Mouse (Mus musculus) heart, embryonic 11.5 days (tissue): ENCODE results near the gene Tm7sf2. TPM values are rescaled to one million over a fixed set of nuclear protein-coding genes. Genes with fewer than 3 reads are reported as not detected.

Experiments used
- ATAC-seq: fragments of 200-750 bp; cut with Nextera tagmentation; replicated peaks from 2 replicates; pipeline ENCODE4 v1.8.0; 2017; ENCODE audit warnings: moderate library complexity; ENCODE audit not compliant: insufficient number of reproducible peaks, low FRiP score, low TSS enrichment
- H3K27ac ChIP-seq: fragments of 300-500 bp; sonication (generic); 2 replicates; pipeline ENCODE4 v1.5.1; 2014; ENCODE audit warnings: mild to moderate bottlenecking, low read depth, low read length
- H3K27me3 ChIP-seq: fragments of 300-500 bp; sonication (generic); 2 replicates; pipeline ENCODE4 v1.6.1; 2014; ENCODE audit warnings: mild to moderate bottlenecking, low read length, mixed read lengths; ENCODE audit not compliant: control insufficient read depth, insufficient read depth
- H3K36me3 ChIP-seq: fragments of 300-500 bp; sonication (generic); 2 replicates; pipeline ENCODE4 v1.6.1; 2014; ENCODE audit warnings: mild to moderate bottlenecking, low read length, moderate library complexity, mixed read lengths; ENCODE audit not compliant: control insufficient read depth, insufficient read depth
- H3K4me1 ChIP-seq: fragments of 300-500 bp; sonication (generic); 2 replicates; pipeline ENCODE4 v1.6.1; 2014; ENCODE audit warnings: low read length; ENCODE audit not compliant: control insufficient read depth, insufficient read depth
- H3K4me2 ChIP-seq: fragments of 300-500 bp; sonication (generic); 2 replicates; pipeline ENCODE4 v1.6.1; 2014; ENCODE audit warnings: mild to moderate bottlenecking, moderate library complexity
- H3K4me3 ChIP-seq: fragments of 300-500 bp; sonication (generic); 2 replicates; pipeline ENCODE4 v1.5.1; 2014; ENCODE audit warnings: low read depth, low read length
- H3K9ac ChIP-seq: fragments of 300-500 bp; sonication (generic); 2 replicates; pipeline ENCODE4 v1.6.1; 2014; ENCODE audit warnings: mild to moderate bottlenecking, low read depth, low read length, moderate library complexity
- H3K9me3 ChIP-seq: fragments of 300-500 bp; sonication (generic); replicated peaks from 2 replicates; pipeline ENCODE4 v1.6.1; 2016; ENCODE audit warnings: low read length; ENCODE audit not compliant: control insufficient read depth
- WGBS: fragments of 180-500 bp; shearing (Covaris S2); extraction: QIAGEN DNeasy Blood & Tissue Kit; methylation state at CpG from one replicate; pipeline ENCODE4 v1.1.7; 2014; ENCODE audit not compliant: insufficient replicate concordance; 5-methylcytosine and 5-hydroxymethylcytosine counted together
- polyA plus RNA-seq: library from polyadenylated mRNA; unstranded; fragments of >200 nt; fragmentation: Nextera tagmentation; extraction: Ambion mirVana; gene quantifications from 2 replicates; pipeline ENCODE4 v1.2.1, GENCODE M21; 2014

Tm7sf2 gene
- polyA plus RNA-seq, 1 experiment from 2014 or later, result 10.1 TPM

- no peak for ATAC-seq
- no peak overlapping the region for H3K4me2 ChIP-seq
- WGBS, result 78% methylated on average over 9 of the region's 9 CpGs
- no peak overlapping the region for H3K4me3 ChIP-seq
- no peaks in the 10 kb centered on the region for H3K9me3 ChIP-seq
- no peak overlapping the region for H3K27ac ChIP-seq
- H3K9ac ChIP-seq, result no peak overlapping the region
- H3K36me3 ChIP-seq, result no peaks in the 10 kb centered on the region
- no peaks in the 10 kb centered on the region for H3K27me3 ChIP-seq
- H3K4me1 ChIP-seq, result peaks cover 6% of the 10 kb centered on the region
Observed at GRCm38 (mm10) chr19:6042293-6042692, 25.9 kb downstream of the Tm7sf2 start.

- H3K4me3 ChIP-seq, result no peak overlapping the region
- no peaks in the 10 kb centered on the region for H3K36me3 ChIP-seq
- H3K4me2 ChIP-seq, result no peak overlapping the region
- ATAC-seq, result no peak
- H3K9me3 ChIP-seq, result no peaks in the 10 kb centered on the region
- no peak overlapping the region for H3K9ac ChIP-seq
- no peak overlapping the region for H3K27ac ChIP-seq
- H3K27me3 ChIP-seq, result no peaks in the 10 kb centered on the region
- no peaks in the 10 kb centered on the region for H3K4me1 ChIP-seq
Observed at GRCm38 (mm10) chr19:6040002-6040401, 28.2 kb downstream of the Tm7sf2 start.

GRCm38 (mm10) chr19:6038326-6038725 lies 29.8 kb downstream of the Tm7sf2 start:
- no peak for ATAC-seq
- no peaks in the 10 kb centered on the region for H3K27me3 ChIP-seq
- H3K36me3 ChIP-seq, result no peaks in the 10 kb centered on the region
- H3K4me3 ChIP-seq, result no peak overlapping the region
- no peak overlapping the region for H3K4me2 ChIP-seq
- H3K4me1 ChIP-seq, result no peaks in the 10 kb centered on the region
- no peak overlapping the region for H3K9ac ChIP-seq
- H3K9me3 ChIP-seq, result no peaks in the 10 kb centered on the region
- H3K27ac ChIP-seq, result no peak overlapping the region
- WGBS, result 79% methylated on average over 7 of the region's 7 CpGs

GRCm38 (mm10) chr19:6037695-6038094 lies 30.5 kb downstream of the Tm7sf2 start:
- no peaks in the 10 kb centered on the region for H3K27me3 ChIP-seq
- H3K9ac ChIP-seq, result no peak overlapping the region
- H3K36me3 ChIP-seq, result no peaks in the 10 kb centered on the region
- H3K4me2 ChIP-seq, result no peak overlapping the region
- H3K4me1 ChIP-seq, result no peaks in the 10 kb centered on the region
- no peak overlapping the region for H3K27ac ChIP-seq
- no peak for ATAC-seq
- H3K4me3 ChIP-seq, result no peak overlapping the region
- H3K9me3 ChIP-seq, result no peaks in the 10 kb centered on the region

- no peaks in the 10 kb centered on the region for H3K9me3 ChIP-seq
- no peak overlapping the region for H3K27ac ChIP-seq
- no peak for ATAC-seq
- H3K36me3 ChIP-seq, result no peaks in the 10 kb centered on the region
- WGBS, result 68% methylated on average over 9 of the region's 9 CpGs
- no peaks in the 10 kb centered on the region for H3K4me1 ChIP-seq
- H3K9ac ChIP-seq, result no peak overlapping the region
- H3K4me3 ChIP-seq, result no peak overlapping the region
- H3K27me3 ChIP-seq, result no peaks in the 10 kb centered on the region
- no peak overlapping the region for H3K4me2 ChIP-seq
Observed at GRCm38 (mm10) chr19:6035966-6036585, 32.1 kb downstream of the Tm7sf2 start.

GRCm38 (mm10) chr19:6030520-6031280 lies 37.5 kb downstream of the Tm7sf2 start:
- Histone ChIP-seq H3K4me2 (no peak overlapping the region), H3K9me3 (no peaks in the 10 kb centered on the region), H3K4me3 (no peak overlapping the region), H3K27ac (no peak overlapping the region), H3K36me3 (no peaks in the 10 kb centered on the region), H3K27me3 (no peaks in the 10 kb centered on the region), H3K4me1 (no peaks in the 10 kb centered on the region), H3K9ac (no peak overlapping the region)
- no peak for ATAC-seq
- WGBS, result 54% methylated on average over 14 of the region's 14 CpGs

- Histone ChIP-seq H3K4me3 (no peak overlapping the region), H3K9me3 (no peaks in the 10 kb centered on the region), H3K27me3 (no peaks in the 10 kb centered on the region), H3K9ac (no peak overlapping the region), H3K4me1 (no peaks in the 10 kb centered on the region), H3K27ac (no peak overlapping the region), H3K36me3 (no peaks in the 10 kb centered on the region), H3K4me2 (no peak overlapping the region)
- 64% methylated on average over 9 of the region's 9 CpGs for WGBS
- no peak for ATAC-seq
Observed at GRCm38 (mm10) chr19:6029426-6029825, 38.7 kb downstream of the Tm7sf2 start.

- Histone ChIP-seq H3K4me2 (no peak overlapping the region), H3K4me3 (no peak overlapping the region), H3K27ac (no peak overlapping the region), H3K4me1 (no peaks in the 10 kb centered on the region), H3K9ac (no peak overlapping the region), H3K9me3 (no peaks in the 10 kb centered on the region), H3K36me3 (no peaks in the 10 kb centered on the region), H3K27me3 (no peaks in the 10 kb centered on the region)
- no peak for ATAC-seq
- WGBS, result 79% methylated on average over 6 of the region's 6 CpGs
Observed at GRCm38 (mm10) chr19:6028991-6029390, 39.2 kb downstream of the Tm7sf2 start.

- 77% methylated on average over 7 of the region's 7 CpGs for WGBS
Observed at GRCm38 (mm10) chr19:6023930-6024329, 44.2 kb downstream of the Tm7sf2 start.

More at GRCm38 (mm10) chr19:6023930-6024329, 44.2 kb downstream of the Tm7sf2 start:
- ATAC-seq, result no peak
- no peak overlapping the region for H3K9ac ChIP-seq
- H3K36me3 ChIP-seq, result no peaks in the 10 kb centered on the region
- H3K9me3 ChIP-seq, result no peaks in the 10 kb centered on the region
- H3K4me1 ChIP-seq, result no peaks in the 10 kb centered on the region
- no peak overlapping the region for H3K4me3 ChIP-seq
- no peak overlapping the region for H3K27ac ChIP-seq
- H3K4me2 ChIP-seq, result no peak overlapping the region
- H3K27me3 ChIP-seq, result no peaks in the 10 kb centered on the region
